In genomic region chr9:56090546-56091225, GRCm38 (mm10) we compare ENCODE assay signal across 8 mouse cellular contexts. TPM values are rescaled to one million over a fixed set of nuclear protein-coding genes. Genes with fewer than 3 reads are reported as not detected.
DNase-seq lines count a peak whose midpoint lies in the region; ATAC-seq lines count a peak whose summit lies in the region.
"Had no signal": no experiment of that assay in that cellular context is flagged by ENCODE, and none has a peak within 500 bp of the region (broad histone marks: within the 10 kb centered on the region; RNA-seq: fewer than 3 reads in every experiment).

No protein-coding gene starts in this region.

- no peaks in the 10 kb centered on the region for H3K27me3 ChIP-seq in lung, embryonic 15.5 days
- H3K27me3 ChIP-seq in embryonic facial prominence, embryonic 14.5 days (replicated peaks; ENCODE audit: control insufficient read depth, insufficient read depth, low read length): no peaks in the 10 kb centered on the region
- no peaks in the 10 kb centered on the region for H3K27me3 ChIP-seq in limb, embryonic 15.5 days

- 68% methylated on average over 5 of the region's 5 CpGs for WGBS in lung, embryonic 15.5 days
- 56% methylated on average over 5 of the region's 5 CpGs for WGBS in embryonic facial prominence, embryonic 14.5 days
- WGBS in limb, embryonic 15.5 days: 50% methylated on average over 5 of the region's 5 CpGs

- no peak for DNase-seq in lung, postnatal 36 days
- no peak for DNase-seq in embryonic facial prominence, embryonic 14.5 days (ENCODE audit: low spot score)
- DNase-seq in thymus, postnatal 0 days (ENCODE audit: low spot score): peak; percentile 59
- DNase-seq in embryo, embryonic 9.5 days (ENCODE audit: extremely low spot score): no peak
- DNase-seq in left cerebral cortex, adult 9 months (ENCODE audit: low spot score in 2 of 2): no peak

- peak overlapping the region; percentile 11; the same call in 1 of the 2 replicates for H3K4me3 ChIP-seq in lung, embryonic 15.5 days
- H3K4me3 ChIP-seq in embryonic facial prominence, embryonic 14.5 days (ENCODE audit: low read depth, low read length): peak overlapping the region; percentile 4; the same call in 1 of the 2 replicates
- H3K4me3 ChIP-seq in limb, embryonic 15.5 days: peak overlapping the region; percentile 15; the same call in 1 of the 2 replicates
- H3K4me3 ChIP-seq: erythroblast, embryonic 14.5 days had no signal

- H3K4me1 ChIP-seq in lung, embryonic 15.5 days: peaks cover 18% of the 10 kb centered on the region
- H3K4me1 ChIP-seq in embryonic facial prominence, embryonic 14.5 days (ENCODE audit: control insufficient read depth, insufficient read depth, low read length): peaks cover 18% of the 10 kb centered on the region
- H3K4me1 ChIP-seq in limb, embryonic 15.5 days: peaks cover 18% of the 10 kb centered on the region

- H3K4me2 ChIP-seq in lung, embryonic 15.5 days: peak overlapping the region; percentile 48
- H3K4me2 ChIP-seq in embryonic facial prominence, embryonic 14.5 days (ENCODE audit: low read depth, low read length): peak overlapping the region; percentile 45
- peak overlapping the region; percentile 39; the same call in 1 of the 2 replicates for H3K4me2 ChIP-seq in limb, embryonic 15.5 days

- no peaks in the 10 kb centered on the region for H3K36me3 ChIP-seq in lung, embryonic 15.5 days
- no peaks in the 10 kb centered on the region for H3K36me3 ChIP-seq in embryonic facial prominence, embryonic 14.5 days (ENCODE audit: control insufficient read depth, insufficient read depth, low read length)
- H3K36me3 ChIP-seq in limb, embryonic 15.5 days: no peaks in the 10 kb centered on the region

- peak overlapping the region; percentile 95 for H3K27ac ChIP-seq in lung, embryonic 15.5 days
- peak overlapping the region; percentile 80 for H3K27ac ChIP-seq in embryonic facial prominence, embryonic 14.5 days (replicated peaks; ENCODE audit: low read depth, low read length)
- H3K27ac ChIP-seq in limb, embryonic 15.5 days: peak overlapping the region; percentile 81; the same call in 1 of the 2 replicates

- no peaks in the 10 kb centered on the region for H3K9me3 ChIP-seq in lung, embryonic 15.5 days
- H3K9me3 ChIP-seq in embryonic facial prominence, embryonic 14.5 days (ENCODE audit: control insufficient read depth, low read length): no peaks in the 10 kb centered on the region
- no peaks in the 10 kb centered on the region for H3K9me3 ChIP-seq in limb, embryonic 15.5 days

- no peak overlapping the region for H3K9ac ChIP-seq in lung, embryonic 15.5 days
- H3K9ac ChIP-seq in embryonic facial prominence, embryonic 14.5 days (ENCODE audit: low read depth, low read length): peak overlapping the region; percentile 47; the same call in 1 of the 2 replicates
- H3K9ac ChIP-seq in limb, embryonic 15.5 days: no peak overlapping the region

- no peak for ATAC-seq in lung, embryonic 15.5 days (ENCODE audit: borderline replicate concordance, extremely low read depth, low FRiP score, low TSS enrichment)
- ATAC-seq in embryonic facial prominence, embryonic 14.5 days (ENCODE audit: low read depth): no peak
- no peak for ATAC-seq in limb, embryonic 15.5 days (ENCODE audit: insufficient number of reproducible peaks, low FRiP score, low TSS enrichment, low read depth)

RNA-seq across cellular contexts. Expression of gene Pstpip1, which starts 0.9 kb away (rescaled TPM):
- 1.6 and 2.9 TPM in 2 replicates for polyA plus RNA-seq in lung, embryonic 15.5 days (2015; fragmentation: Nextera tagmentation; extraction: Ambion mirVana)
- 2.1 and 3.4 TPM in 2 replicates for polyA plus RNA-seq in embryonic facial prominence, embryonic 14.5 days (2014; fragmentation: Nextera tagmentation; extraction: Ambion mirVana)
- polyA plus RNA-seq in limb, embryonic 15.5 days (2015; fragmentation: Nextera tagmentation; extraction: Ambion mirVana): 3.1 and 4.1 TPM in 2 replicates
- 68.2 and 72.6 TPM in 2 replicates for polyA plus RNA-seq in thymus, postnatal 0 days (2015; fragmentation: Nextera tagmentation; extraction: Ambion mirVana)

RNA-seq across cellular contexts. Expression of gene Rcn2, which starts 49.0 kb away (rescaled TPM):
- polyA plus RNA-seq in lung, embryonic 15.5 days (2015; fragmentation: Nextera tagmentation; extraction: Ambion mirVana): 251 and 256 TPM in 2 replicates
- polyA plus RNA-seq in embryonic facial prominence, embryonic 14.5 days (2014; fragmentation: Nextera tagmentation; extraction: Ambion mirVana): 250 and 274 TPM in 2 replicates
- 240 and 246 TPM in 2 replicates for polyA plus RNA-seq in limb, embryonic 15.5 days (2015; fragmentation: Nextera tagmentation; extraction: Ambion mirVana)
- 104 and 110 TPM in 2 replicates for polyA plus RNA-seq in thymus, postnatal 0 days (2015; fragmentation: Nextera tagmentation; extraction: Ambion mirVana)

Comparison
In these comparisons a context has a peak if more than half of its experiments do, and no peak if none do; other contexts are left out.
1. RNA of gene Pstpip1, which starts 0.9 kb away (polyA plus RNA-seq): 68.2 to 72.6 TPM in thymus, postnatal 0 days; 2.1 to 3.4 TPM in embryonic facial prominence, embryonic 14.5 days, 3.1 to 4.1 TPM in limb, embryonic 15.5 days and 1.6 to 2.9 TPM in lung, embryonic 15.5 days; every median in the first group is over 10 times any median in the second.
2. Peak in every context shown above with its lines, with median percentiles within 50 percentile points of each other: H3K27ac ChIP-seq, H3K4me2 ChIP-seq and H3K4me3 ChIP-seq.